Mouse (Mus musculus) brain, embryonic 14.5 days (tissue): ENCODE results near the gene Rmdn3.

ENCODE experiments used
- CTCF ChIP-seq: fragments of 200-500 bp; IDR thresholded peaks from 2 replicates; pipeline ENCODE4 v1.5.1; 2012; ENCODE audit warnings: inconsistent platforms, mild to moderate bottlenecking, moderate library complexity, borderline replicate concordance; ENCODE audit not compliant: insufficient read depth, insufficient read length; ENCODE audit errors: extremely low read depth
- POLR2A ChIP-seq: fragments of 200-500 bp; IDR thresholded peaks from 2 replicates; pipeline ENCODE4 v1.6.1; 2012; ENCODE audit warnings: mild to moderate bottlenecking, inconsistent platforms, borderline replicate concordance; ENCODE audit not compliant: poor library complexity, insufficient read depth, insufficient read length, severe bottlenecking; ENCODE audit errors: extremely low read depth

- peak; percentile 96 for TF ChIP-seq CTCF
- no peak for TF ChIP-seq POLR2A
Measured at GRCm38 (mm10) chr2:119189029-119189710, 32.3 kb upstream of the Rmdn3 start.
